Mouse (Mus musculus): ENCODE measurements around the gene Lao1.
"Not testable (repeated sequence)": the region's sequence is repeated elsewhere in the genome, so short reads cannot be mapped to it uniquely, and the experiment has no call there.

Lao1 gene

DNA sequence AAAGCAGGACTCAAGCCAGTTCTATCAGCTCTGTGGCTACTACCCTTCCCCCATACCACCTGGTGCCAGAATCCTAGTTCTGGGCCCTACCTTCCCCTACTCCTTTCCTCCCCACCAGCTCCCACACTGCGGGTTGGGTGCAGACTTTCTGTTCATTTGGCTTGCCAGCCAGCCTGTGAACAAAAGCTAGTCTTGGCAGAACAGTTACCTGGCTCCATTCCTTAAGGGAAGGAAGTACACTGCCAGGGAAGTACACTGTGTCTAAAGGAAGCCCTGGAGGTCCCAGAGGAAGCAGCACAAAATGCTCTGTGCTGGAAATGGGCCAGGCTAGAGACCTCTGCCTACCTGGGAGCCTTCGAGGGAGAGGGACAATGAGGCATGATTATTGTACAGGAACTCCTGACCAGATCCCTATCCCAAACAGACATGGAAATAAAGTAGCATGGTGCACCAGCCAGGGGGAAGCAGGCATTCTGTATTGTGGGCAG is at the start of gene Lao1:
Gene Lao1, plus strand, starts transcription at position 438 of the 488 bp plus-strand sequence.
- DNase-seq: no peak

GRCm38 (mm10) chr4:118917365-118917764 is 44.0 kb upstream of the Lao1 start, which contains the start of gene Olfr1329:
Gene Olfr1329 (minus strand): TSS chr4:118917465.
- DNase-seq: not testable (repeated sequence)

DNA sequence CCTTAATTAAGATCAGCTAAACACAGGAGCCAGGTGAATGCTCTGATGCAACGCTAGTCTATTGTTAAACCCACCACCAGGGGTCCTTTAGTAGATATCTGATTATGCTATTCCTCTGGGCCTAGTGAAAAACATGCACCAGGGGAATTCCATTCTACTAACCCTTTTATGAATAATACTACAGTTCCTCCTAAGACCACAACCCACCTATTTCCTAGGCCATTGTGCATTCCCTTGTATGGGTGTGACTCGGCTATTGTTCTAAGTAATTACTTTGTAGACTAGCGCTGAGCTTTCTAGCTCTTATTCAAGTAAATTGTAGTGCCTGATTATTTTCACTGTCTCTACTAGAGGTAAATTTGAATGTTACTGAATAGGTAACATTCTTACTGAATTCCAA is 30.1 kb upstream of the Lao1 start:
- DNase-seq: not testable (repeated sequence)

DNA sequence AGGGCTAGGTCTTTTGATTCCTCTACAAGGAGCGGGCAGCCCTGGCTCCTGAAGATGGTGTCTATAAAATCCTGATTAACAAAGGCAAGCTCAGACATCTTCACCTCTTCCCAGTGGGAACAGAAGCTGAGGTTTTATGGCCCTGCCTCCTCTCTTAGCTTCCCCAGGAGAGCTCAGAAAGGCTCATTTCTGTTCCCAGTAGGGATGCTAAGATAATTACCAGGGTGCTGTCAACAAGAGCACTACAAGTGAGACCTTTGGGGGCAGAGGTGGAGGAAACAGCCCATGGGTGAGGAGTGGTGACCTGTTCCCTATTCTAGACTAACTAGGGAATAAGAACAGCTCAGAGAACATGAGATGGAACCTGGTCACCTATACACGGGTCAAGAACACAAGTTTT is 22.9 kb upstream of the Lao1 start, which contains the start of gene Olfr1328:
Gene Olfr1328, minus strand, starts transcription at position 101 of the 400 bp plus-strand sequence.
- no peak for DNase-seq

DNA sequence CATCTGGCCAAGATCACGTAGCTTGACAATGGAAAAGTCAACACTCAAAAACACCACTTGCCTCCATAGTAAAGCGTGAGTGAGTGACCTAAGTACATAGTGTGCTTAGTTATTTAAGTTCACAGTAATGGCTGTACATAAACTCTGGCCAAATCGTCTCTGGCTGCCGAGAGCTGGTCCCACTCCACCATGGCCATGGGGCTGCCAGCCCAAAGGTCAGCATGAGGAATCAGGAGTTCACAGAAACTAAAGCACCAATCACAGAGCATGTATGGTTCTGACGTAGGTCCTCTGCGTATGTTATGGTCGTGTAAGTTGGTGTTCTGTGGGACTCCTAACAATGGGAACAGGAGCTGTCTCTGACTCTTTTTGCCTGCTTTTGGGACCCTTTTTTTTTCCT is 2.6 kb upstream of the Lao1 start:
- no peak for DNase-seq

- no peak for DNase-seq
These were observed 6.3 kb downstream of the Lao1 start for GRCm38 (mm10) chr4:118967711-118968110.

GRCm38 (mm10) chr4:118973281-118973680 is 11.9 kb downstream of the Lao1 start:
- DNase-seq: no peak

DNA sequence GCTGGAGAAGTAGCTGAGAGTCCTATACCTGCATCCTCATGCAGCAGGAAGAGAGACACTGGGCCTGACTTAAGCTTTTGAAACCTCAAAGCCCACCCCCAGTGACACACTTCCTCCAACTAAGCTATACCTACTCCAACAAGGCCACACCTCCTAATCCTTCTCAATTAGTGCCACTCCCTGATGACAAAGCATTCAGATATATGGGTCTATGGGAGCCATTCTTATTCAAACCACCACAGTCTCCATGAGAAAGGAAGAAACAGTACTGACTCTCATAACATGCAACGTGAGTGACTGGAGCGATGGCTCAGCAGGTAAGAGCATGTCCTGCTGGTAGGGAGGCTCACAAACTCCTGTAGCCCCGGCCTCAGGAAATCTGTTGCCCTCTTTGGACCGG is 23.9 kb downstream of the Lao1 start:
- no peak for DNase-seq

DNA sequence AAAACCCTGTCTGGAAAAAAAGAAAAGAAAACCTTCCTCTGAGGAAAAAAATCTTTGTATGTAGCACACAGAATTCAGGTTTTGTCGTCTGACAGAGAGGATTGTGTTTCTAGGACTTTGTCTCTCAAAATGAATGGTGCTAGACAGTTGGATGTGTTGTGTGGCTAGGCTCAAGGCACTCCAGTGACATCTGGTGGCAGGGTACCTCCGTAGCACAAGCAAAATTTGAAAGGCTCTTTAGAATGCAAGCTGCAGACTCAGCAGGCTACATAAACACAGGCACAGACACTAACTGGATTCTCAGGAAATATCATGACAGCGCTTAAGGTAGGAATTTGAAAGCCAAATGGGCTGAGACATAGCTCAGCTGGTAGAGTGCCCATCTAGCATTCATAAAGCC is 27.2 kb downstream of the Lao1 start:
- DNase-seq: no peak

DNA sequence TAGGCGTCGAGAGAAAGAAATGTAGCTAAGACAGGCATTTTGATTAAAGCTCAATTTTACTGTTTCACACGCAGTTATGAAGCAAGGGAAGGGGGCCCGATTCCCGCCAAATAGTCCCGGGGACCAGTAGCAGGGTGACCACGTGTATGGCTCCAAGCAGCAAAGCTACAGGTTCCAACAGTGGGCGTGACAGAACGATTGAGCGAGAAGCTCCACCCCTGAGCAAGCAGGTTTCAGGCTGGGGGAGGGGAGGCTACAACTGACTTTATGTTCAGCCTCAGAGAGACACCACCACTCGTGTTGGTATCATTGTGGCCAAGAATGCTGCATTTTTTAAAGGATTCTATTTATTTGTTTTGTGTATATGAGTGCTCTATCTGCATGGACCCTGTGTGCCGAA is 28.0 kb downstream of the Lao1 start:
- no peak for DNase-seq

GRCm38 (mm10) chr4:118991797-118992196 is 30.4 kb downstream of the Lao1 start:
- DNase-seq: no peak

DNA sequence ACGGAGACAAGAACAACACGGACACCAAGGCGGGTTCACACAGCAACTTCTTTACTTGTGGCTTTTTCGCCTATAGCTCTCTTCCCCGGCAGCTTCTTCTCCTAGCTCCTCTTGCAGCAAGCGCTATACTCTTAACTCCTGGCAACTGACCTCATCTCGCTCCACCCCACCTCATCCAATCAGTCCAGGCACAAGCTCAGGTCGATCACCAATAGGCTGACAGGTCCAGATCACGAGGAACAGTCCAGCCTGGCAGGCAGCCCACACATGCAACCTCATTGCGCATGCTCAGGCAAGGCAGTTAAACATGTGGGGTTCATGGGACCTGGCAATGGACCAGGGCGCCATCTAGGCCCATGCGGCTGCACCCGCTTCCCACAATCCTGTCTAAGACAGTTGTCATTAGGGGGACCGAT is 35.8 kb downstream of the Lao1 start:
- DNase-seq: no peak

DNA sequence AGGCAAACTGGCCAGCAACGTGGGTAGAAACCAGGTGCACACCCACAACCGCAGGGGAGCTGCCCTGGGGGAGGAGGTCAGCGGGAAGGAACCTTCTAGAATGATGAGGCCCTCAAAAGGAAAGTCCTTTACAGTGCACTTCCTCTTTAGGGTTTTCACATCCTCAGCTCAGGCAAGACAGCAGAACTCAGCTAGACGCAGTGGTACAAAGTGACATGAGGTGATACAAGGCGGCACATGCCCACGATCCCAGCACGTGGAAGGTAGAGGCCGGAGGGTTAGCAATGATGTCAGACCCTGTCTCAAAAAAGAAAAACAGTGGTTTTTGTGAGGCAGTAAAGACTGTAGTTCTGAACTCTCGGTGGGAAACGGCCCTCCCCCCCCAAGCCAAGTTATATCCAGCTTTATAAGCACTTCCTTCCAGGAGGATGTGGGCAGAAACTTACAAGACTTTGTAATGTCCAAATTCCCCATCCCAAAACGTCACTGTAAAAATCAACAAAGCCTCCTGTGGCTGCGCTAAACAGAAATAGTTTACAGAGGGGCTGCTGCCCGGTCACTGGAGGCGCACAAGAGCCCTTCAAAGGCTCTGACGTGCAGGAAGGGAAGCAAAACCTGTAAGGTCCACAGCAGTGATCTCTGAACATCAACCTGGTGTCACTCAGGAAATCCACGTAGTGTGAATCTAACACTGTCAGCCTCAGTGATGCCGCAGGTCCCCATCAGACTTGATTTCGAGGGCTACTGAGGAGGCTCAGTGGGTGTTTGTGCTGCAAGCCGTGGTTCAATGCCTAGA is 38.5 kb downstream of the Lao1 start:
- no peak for DNase-seq

DNA sequence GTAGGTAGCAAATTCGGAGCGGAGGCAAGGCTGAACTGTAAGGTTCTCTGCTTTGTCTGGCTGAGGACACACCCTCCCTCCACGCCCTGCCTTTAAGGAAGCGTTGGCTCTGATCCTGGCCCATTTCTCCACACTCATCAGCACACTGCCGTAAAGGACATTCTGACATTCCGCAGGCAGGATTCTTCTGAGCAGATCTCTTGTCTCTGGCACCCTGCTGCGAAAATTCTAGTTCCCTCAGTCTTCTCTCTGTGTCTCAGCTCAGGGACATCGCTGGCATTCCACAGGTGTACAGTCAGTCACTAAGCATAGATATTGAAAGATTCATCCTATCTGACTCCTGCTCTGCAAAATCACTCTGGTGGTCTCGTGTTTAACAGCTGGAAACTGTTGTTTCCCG is 40.3 kb downstream of the Lao1 start:
- no peak for DNase-seq

DNA sequence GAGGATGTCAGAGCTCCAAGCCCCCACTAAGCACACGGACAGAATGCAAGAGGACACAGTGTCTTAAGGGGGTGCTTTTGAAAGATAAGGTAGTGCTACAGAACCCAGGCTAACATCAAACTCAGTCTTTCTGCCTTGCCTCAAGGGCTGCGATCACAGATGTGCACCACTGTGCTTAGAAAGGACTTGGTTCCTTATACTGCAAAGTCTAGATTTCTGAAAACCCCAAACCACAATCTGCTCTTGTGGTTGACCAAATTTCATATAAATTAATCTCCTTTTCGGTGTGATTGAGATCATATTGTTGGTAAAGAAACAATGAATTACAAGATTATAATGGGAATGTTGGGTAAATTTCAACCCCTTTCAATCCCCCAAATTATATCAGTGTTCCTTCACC is 41.1 kb downstream of the Lao1 start:
- no peak for DNase-seq

DNA sequence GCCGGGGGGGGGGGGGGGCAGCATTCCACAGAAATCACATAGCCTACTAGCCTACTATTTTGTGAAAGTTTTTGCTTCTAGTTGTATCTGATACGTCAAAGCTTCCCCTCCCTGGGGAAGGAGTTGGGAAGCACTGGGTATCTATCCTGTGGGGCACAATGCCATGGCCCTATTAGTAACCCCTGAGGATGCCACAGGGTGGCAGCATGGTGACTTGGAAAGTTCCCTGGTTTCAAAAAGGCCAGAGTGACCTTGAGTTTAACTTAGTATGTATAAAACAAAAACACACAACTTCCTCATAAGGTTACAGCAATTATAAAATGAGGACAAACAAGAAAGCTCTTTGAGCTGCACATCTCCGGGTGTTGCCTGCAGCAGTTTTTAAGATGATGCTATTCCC is 42.8 kb downstream of the Lao1 start:
- DNase-seq: no peak

DNA sequence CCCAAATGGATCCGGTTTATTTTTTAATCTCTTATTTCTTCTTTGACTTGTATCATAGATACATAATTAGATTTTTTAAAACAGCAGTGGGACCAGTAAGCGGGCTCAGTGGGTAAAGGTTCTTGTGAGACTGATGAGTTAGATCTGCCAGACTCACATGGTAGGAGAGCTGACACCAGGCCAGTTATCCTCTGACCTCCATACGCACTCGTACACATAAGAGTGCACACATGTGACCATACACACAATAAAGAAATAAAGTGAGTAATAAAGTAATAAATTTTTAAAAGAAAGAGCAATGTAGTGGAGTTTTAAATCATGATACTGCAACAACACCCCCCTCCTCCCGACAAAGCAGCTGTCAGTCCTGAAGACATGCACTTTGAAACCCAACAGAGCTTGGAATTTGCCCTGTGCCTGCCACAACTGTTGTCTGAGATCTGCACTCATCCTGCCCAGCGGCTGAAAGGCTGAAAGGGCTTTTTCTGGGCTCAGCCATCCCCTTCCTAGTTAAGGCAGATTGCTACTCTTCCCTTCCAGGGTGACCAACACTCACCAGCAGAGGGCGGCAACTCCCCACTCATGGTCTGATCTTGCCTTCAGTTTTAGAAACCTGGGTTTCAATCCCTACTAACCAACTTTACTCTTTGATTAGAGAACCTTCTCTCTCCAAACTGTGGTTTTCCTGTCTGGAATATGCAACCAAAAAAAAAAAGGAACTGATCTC is 43.4 kb downstream of the Lao1 start:
- peak; percentile 83 for DNase-seq

DNA sequence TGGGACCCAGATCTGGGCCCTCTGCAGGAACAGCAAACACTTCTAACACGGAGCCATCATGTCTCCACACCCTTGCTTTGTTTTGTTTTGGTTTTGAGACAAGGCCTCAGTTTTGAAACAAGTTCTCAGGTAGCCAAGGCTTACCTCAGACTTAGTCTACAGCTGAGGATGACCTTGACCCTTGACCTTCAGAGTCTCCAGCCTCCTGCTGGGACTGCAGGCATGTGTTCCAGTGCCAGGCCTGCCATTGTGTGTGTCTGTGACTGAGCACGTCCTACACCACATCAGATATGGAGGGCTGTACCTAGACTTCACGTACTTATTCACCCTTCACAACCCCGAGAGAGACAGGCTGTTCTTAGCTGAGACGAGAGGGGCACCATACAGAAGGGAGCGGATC is 46.2 kb downstream of the Lao1 start:
- no peak for DNase-seq

- DNase-seq: peak; percentile 19
These were observed 47.1 kb downstream of the Lao1 start for GRCm38 (mm10) chr4:119008476-119008875.

GRCm38 (mm10) chr4:119009814-119010213 is 48.4 kb downstream of the Lao1 start:
- no peak for DNase-seq

DNA sequence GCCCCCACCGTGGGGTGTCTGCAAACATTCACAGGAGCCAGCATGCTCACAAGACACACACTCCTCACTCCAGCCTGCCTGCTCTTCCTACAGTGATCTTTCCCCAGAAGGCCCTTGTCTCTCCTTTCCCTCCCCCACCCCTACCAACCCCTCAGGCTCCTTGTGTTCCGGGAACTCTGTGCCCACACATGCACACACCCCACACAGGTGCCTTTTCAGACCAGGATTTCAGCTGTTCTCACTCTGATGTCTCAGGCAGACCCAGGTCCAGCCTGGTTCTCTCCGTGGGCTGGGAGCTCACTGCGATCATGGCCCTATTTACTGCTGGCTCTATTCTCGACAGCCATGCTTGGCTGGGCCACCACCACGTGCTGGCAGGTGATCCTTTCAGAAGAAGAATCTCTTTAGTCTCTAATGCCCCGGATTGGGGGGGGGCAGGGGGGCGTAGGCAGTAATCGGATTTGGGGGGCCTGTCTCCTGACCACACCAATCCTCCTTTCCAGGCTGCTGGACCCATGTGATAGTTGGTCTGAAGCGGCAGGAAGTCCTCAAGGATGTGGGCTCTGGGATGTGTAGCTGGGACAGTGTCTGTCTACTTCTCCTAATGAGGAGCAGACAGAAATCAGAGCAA is 49.8 kb downstream of the Lao1 start:
- DNase-seq: no peak

DNA sequence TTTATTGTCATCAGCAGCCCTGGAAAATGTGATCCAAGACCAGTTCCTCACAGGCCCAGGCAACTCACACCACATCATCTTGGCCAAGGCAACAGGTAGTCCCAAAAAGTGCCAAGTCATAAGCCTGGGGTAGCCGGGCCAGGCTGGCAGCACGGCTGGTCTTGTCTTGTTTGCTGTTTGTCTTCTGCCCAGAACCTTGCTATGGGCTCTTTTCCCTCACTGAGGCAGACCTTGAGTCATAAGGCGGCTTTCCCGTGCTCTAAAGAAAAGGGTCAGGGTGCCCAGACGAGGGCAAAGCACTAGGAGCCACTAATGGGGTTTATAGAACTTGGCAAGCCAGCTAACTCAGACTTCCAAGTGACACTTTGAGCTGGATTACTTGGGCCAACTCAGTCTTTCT is 51.7 kb downstream of the Lao1 start:
- no peak for DNase-seq

DNA sequence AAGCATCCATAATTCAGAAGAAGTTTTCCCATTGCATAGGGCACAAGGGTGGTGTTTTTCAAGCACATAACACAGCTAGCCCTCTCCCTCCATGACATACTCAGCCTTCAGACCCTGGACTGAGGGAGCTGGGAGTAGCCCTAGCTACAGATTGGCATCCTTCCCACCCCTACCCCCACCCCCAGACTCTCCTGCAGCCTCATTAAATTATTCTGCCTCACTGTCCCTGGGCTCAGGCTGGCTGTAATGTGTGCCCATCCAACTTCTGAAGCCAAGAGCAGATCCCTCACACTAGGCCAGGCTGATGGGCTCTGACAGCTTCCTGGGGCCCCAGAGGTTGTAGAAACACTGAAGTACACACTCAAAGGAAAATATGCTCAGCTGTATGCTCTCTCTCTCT is 53.6 kb downstream of the Lao1 start:
- DNase-seq: no peak

GRCm38 (mm10) chr4:119015557-119015956 is 54.2 kb downstream of the Lao1 start:
- no peak for DNase-seq
